Mouse (Mus musculus) limb, embryonic 11.5 days (tissue): ENCODE data around the gene Cela3a. TPM values are rescaled to one million over a fixed set of nuclear protein-coding genes. Genes with fewer than 3 reads are reported as not detected.

Experiments used
- ATAC-seq: fragments of 200-750 bp; cut with Nextera tagmentation; 2 replicates; pipeline ENCODE4 v1.8.0; 2017; ENCODE audit warnings: low read depth; ENCODE audit not compliant: insufficient number of reproducible peaks, low FRiP score, low TSS enrichment
- DNase-seq: peaks from one replicate; pipeline ENCODE4 v3.0.0-alpha.2; 2015; ENCODE audit warnings: low spot score
- H3K27ac ChIP-seq: fragments of 300-500 bp; sonication (generic); replicated peaks from 2 replicates; pipeline ENCODE4 v1.5.1; 2014; ENCODE audit warnings: low read depth, mild to moderate bottlenecking, low read length
- H3K27me3 ChIP-seq: fragments of 300-500 bp; sonication (generic); 2 replicates; pipeline ENCODE4 v1.6.1; 2014; ENCODE audit warnings: mild to moderate bottlenecking, low read length, mixed read lengths; ENCODE audit not compliant: control insufficient read depth, insufficient read depth
- H3K36me3 ChIP-seq: fragments of 300-500 bp; sonication (generic); 2 replicates; pipeline ENCODE4 v1.6.1; 2014; ENCODE audit warnings: mild to moderate bottlenecking, low read length, moderate library complexity, mixed read lengths; ENCODE audit not compliant: control insufficient read depth, insufficient read depth
- H3K4me1 ChIP-seq: fragments of 300-500 bp; sonication (generic); 2 replicates; pipeline ENCODE4 v1.6.1; 2014; ENCODE audit warnings: low read length, mixed read lengths; ENCODE audit not compliant: control insufficient read depth, insufficient read depth
- H3K4me2 ChIP-seq: fragments of 300-500 bp; sonication (generic); 2 replicates; pipeline ENCODE4 v1.6.1; 2014; ENCODE audit warnings: low read depth, mild to moderate bottlenecking, moderate library complexity; ENCODE audit not compliant: severe bottlenecking
- H3K4me3 ChIP-seq: fragments of 300-500 bp; sonication (generic); 2 replicates; pipeline ENCODE4 v1.5.1; 2014; ENCODE audit warnings: low read depth, low read length
- H3K9ac ChIP-seq: fragments of 300-500 bp; sonication (generic); 2 replicates; pipeline ENCODE4 v1.6.1; 2014; ENCODE audit warnings: mild to moderate bottlenecking, low read length
- H3K9me3 ChIP-seq: fragments of 300-500 bp; sonication (generic); 2 replicates; pipeline ENCODE4 v1.6.1; 2016; ENCODE audit warnings: low read length; ENCODE audit not compliant: control insufficient read depth
- WGBS: fragments of 180-500 bp; shearing (Covaris S2); extraction: QIAGEN DNeasy Blood & Tissue Kit; methylation state at CpG from one replicate; pipeline ENCODE4 v1.1.7; 2014; 5-methylcytosine and 5-hydroxymethylcytosine counted together
- polyA plus RNA-seq: library from polyadenylated mRNA; unstranded; fragments of >200 nt; fragmentation: Nextera tagmentation; extraction: Ambion mirVana; gene quantifications from 2 replicates; pipeline ENCODE4 v1.2.1, GENCODE M21; 2014

Gene Cela3a
- polyA plus RNA-seq, 1 experiment from 2014 or later = not detected

- Histone ChIP-seq H3K36me3 (no peaks in the 10 kb centered on the region), H3K27ac (no peak overlapping the region), H3K4me1 (peaks cover 17% of the 10 kb centered on the region; the same call in 1 of the 2 replicates), H3K27me3 (no peaks in the 10 kb centered on the region), H3K9me3 (no peaks in the 10 kb centered on the region), H3K9ac (no peak overlapping the region), H3K4me2 (no peak overlapping the region), H3K4me3 (no peak overlapping the region)
- DNase-seq = no peak
- ATAC-seq = no peak
- 87% methylated on average over 16 of the region's 16 CpGs for WGBS
Observed at GRCm38 (mm10) chr4:137371596-137372523, 37.7 kb downstream of the Cela3a start.

DNA sequence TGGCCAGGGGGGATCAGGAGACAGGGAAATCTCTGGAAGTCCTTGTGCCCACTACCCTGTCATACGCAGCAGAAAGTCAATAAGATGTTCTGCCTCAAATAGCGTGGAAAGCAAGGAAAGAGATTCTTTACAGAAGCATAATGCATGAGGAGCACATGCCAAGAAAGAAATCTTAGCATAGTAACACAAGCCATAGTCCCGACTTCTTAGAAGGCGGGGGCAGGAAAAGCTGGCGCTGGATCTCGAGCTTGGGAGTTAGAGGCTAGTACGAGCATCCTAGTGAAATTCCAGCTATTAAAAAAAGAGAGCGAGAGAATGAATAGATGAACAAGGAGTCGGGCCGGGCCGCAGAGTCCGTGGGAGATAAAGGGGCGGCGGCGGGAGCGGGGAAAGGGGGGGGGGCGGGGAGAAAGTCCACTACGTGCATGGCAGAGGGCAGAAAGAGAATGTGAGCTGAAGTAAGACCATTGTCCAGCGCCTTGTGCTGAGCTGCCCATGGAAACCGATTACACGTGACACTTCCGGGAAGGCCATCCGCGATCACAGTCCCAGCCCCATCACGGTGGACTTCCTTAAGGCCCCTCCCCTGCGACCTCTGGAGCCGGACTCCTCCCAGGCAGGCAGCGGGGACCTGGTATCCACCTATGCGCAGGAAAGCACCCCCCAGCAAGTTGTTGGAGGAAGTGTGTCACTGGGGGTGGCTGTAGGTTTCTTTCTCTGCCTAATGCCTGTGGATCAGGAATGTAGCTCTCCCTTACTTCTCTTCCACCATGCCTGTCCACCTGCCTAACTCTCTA, 39.4 kb downstream of the Cela3a start:
- 23% methylated on average over 28 of the region's 29 CpGs for WGBS
- DNase-seq (peak; percentile 50), ATAC-seq (no peak)
- peak overlapping the region; percentile 61 for H3K4me2 ChIP-seq
- H3K36me3 ChIP-seq = no peaks in the 10 kb centered on the region
- H3K27me3 ChIP-seq = no peaks in the 10 kb centered on the region
- H3K9me3 ChIP-seq = no peaks in the 10 kb centered on the region
- H3K27ac ChIP-seq = no peak overlapping the region
- peaks cover 10% of the 10 kb centered on the region; the same call in 1 of the 2 replicates for H3K4me1 ChIP-seq
- peak overlapping the region; percentile 55 for H3K9ac ChIP-seq
- peak overlapping the region; percentile 16 for H3K4me3 ChIP-seq

GRCm38 (mm10) chr4:137368198-137368597, 41.4 kb downstream of the Cela3a start:
- Histone ChIP-seq H3K9me3 (no peaks in the 10 kb centered on the region), H3K27me3 (no peaks in the 10 kb centered on the region), H3K9ac (no peak overlapping the region), H3K4me1 (peaks cover 10% of the 10 kb centered on the region; the same call in 1 of the 2 replicates), H3K4me3 (no peak overlapping the region), H3K4me2 (no peak overlapping the region), H3K36me3 (no peaks in the 10 kb centered on the region), H3K27ac (no peak overlapping the region)
- no peak for DNase-seq
- ATAC-seq = no peak
- WGBS = 25% methylated on average over 1 of the region's 1 CpGs

- DNase-seq (no peak), ATAC-seq (no peak)
- Histone ChIP-seq H3K9ac (0 out of 2 replicates have a peak overlapping the region, but pooled peaks have one; percentile 22), H3K27me3 (no peaks in the 10 kb centered on the region), H3K4me2 (no peak overlapping the region), H3K36me3 (no peaks in the 10 kb centered on the region), H3K4me3 (no peak overlapping the region), H3K4me1 (peaks cover 10% of the 10 kb centered on the region; the same call in 1 of the 2 replicates), H3K9me3 (no peaks in the 10 kb centered on the region), H3K27ac (0 out of 2 replicates have a peak overlapping the region, but pooled peaks have one; percentile 30)
- WGBS = 46% methylated on average over 5 of the region's 5 CpGs
Observed at GRCm38 (mm10) chr4:137367275-137368088, 42.1 kb downstream of the Cela3a start.

DNA sequence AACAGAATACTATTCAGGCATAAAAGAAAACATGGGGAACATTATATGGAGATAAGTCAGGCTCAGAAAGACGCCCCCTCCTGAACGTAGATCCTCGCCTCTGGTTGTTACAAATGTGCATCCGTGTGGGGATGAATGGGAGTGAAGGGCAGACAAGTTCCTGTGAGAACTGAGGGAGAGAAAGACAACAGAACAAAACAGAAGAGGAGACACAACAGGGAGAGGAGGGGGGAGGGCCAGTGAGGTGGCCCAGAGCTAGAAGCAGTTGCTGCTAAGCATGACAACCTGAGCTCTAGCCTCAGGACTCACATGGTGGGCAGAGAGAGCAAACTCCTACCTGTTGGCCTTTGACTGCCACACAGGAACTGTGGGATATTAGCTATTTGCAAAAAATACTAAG, 43.5 kb downstream of the Cela3a start:
- Histone ChIP-seq H3K9me3 (no peaks in the 10 kb centered on the region), H3K27ac (no peak overlapping the region), H3K4me2 (no peak overlapping the region), H3K9ac (no peak overlapping the region), H3K27me3 (no peaks in the 10 kb centered on the region), H3K36me3 (no peaks in the 10 kb centered on the region), H3K4me3 (no peak overlapping the region), H3K4me1 (peaks cover 10% of the 10 kb centered on the region; the same call in 1 of the 2 replicates)
- WGBS = 91% methylated on average over 4 of the region's 4 CpGs
- ATAC-seq = no peak
- DNase-seq = no peak

DNA sequence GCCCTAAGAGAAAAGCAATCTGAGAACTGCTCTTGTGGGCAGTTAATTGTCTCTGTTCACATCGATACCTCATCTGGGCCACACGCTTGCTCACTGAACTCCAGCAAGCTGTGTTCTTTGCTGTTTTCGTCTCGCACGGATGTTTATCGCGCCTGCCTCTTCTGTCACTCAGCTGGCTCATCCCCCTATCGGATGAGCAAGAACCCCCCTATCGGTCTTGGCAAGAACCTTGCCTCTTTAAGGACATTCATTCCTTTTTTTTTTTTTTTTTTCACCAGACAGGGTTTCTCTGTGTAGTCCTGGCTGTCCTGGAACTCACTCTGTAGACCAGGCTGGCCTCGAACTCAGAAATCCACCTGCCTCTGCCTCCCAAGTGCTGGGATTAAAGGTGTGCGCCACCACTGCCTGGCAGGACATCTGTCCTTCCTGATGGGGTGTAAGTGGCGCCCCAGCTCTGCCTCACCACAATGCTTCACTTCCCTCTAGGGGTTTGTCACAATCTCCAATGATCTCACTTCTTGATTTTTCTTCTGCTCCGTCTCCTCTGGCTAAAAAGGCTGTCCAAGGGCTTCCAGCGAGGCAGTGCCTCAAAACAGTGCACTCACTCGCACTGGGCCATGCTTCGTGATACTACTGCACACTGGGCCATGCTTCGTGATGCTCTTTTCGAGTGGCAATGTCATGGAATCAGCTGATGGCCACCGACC, 44.1 kb downstream of the Cela3a start:
- H3K36me3 ChIP-seq = no peaks in the 10 kb centered on the region
- WGBS = 85% methylated on average over 19 of the region's 19 CpGs

DNA sequence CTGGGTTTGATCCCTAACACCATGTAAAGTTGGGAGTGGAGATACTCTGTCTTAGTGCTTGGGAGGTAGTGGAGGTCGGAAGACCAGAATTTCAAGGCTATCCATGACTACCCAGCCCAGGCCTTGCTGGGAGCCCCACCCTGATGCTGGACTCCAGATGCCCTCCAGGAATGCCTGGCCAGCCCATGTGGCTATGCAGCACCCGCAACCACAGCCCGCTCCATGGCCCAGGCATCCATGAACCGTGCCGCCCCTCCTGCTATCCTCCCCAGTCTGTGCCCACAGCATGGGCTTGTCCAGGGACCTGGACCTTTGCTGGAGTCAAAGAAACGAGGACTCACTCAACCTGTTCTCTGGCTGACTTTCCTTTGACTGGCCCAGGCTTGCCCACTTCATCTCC, 44.8 kb downstream of the Cela3a start:
- Histone ChIP-seq H3K27me3 (no peaks in the 10 kb centered on the region), H3K9ac (no peak overlapping the region), H3K36me3 (no peaks in the 10 kb centered on the region), H3K4me2 (no peak overlapping the region), H3K9me3 (no peaks in the 10 kb centered on the region), H3K4me3 (no peak overlapping the region), H3K4me1 (peaks cover 7% of the 10 kb centered on the region; the same call in 1 of the 2 replicates), H3K27ac (no peak overlapping the region)
- ATAC-seq = no peak
- 87% methylated on average over 6 of the region's 6 CpGs for WGBS
- DNase-seq = no peak

More for the DNA sequence above, 44.1 kb downstream of the Cela3a start:
- no peak for ATAC-seq
- DNase-seq = no peak
- H3K4me2 ChIP-seq = no peak overlapping the region
- H3K27me3 ChIP-seq = no peaks in the 10 kb centered on the region
- H3K27ac ChIP-seq = no peak overlapping the region
- H3K4me1 ChIP-seq = peaks cover 9% of the 10 kb centered on the region; the same call in 1 of the 2 replicates
- H3K4me3 ChIP-seq = no peak overlapping the region
- H3K9ac ChIP-seq = no peak overlapping the region
- H3K9me3 ChIP-seq = no peaks in the 10 kb centered on the region
